Mouse (Mus musculus) adrenal gland, adult 10 weeks (tissue): ENCODE measurements around the gene Tmem63b. TPM values are rescaled to one million over a fixed set of nuclear protein-coding genes. Genes with fewer than 3 reads are reported as not detected.

Source experiments
- polyA plus RNA-seq: library from polyadenylated mRNA; stranded (reverse); fragments of 350-450 nt; fragmentation: Illumina TruSeq; extraction: RNeasy Lipid Tissue Mini Kit (QIAGEN cat#74804); gene quantifications from one replicate; pipeline ENCODE4 v1.2.3, GENCODE M21; 2014; ENCODE audit warnings: low read depth, low replicate concordance

The Tmem63b gene
- polyA plus RNA-seq = 6.7 TPM

DNA sequence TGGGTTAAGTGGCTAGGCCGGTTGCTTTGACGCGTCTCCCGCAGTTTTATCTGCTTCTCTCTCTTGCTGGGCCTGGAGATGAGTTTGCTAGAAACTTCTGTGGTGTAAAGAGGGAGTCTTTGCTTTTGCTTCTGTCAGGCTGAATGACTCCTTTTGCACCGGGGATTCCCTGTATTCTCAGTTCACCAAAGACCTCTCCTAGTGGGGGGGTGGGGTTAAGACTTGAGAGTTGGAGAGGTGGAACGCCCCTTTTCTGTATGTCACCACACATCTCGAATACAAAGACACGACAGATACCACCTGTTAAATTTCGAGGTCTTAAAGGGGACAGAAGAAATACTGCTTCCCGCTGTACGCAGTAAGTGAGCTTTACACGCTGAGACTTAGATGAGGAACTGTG lies at the start of gene Tmem63b:
Gene Tmem63b, minus strand, starts transcription at position 190 of the 400 bp plus-strand sequence.

DNA sequence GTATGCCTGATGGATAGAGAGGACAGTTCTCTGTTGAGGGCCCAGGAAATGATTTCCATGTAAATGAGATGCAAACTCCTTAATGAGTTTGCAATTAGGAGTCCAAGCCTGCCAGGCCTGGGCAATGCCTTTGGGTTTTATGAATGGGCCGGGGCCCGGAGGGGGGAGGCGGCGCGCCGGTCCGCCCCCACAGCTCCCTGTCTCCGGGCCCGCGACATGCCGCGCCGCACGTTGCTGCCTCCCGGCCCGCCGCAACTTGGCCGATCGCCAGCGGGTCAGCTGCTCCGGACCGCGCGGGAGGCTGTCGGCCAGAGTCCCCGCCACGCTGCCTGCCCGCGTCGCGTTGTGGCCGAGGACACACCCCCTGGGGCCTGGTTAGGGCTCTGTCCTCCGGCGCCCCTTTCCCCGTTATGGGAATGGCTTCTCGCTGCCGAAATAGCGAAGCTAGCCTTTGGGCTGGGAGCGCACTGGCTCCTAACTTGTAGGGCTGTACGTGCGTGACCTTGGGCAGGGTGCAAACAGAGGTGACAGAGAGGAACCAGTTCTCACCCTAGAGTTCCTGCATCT lies 47.1 kb upstream of the Tmem63b start, which contains the start of gene 1600014C23Rik:
Gene 1600014C23Rik, minus strand, starts transcription at position 110 of the 567 bp plus-strand sequence.

DNA sequence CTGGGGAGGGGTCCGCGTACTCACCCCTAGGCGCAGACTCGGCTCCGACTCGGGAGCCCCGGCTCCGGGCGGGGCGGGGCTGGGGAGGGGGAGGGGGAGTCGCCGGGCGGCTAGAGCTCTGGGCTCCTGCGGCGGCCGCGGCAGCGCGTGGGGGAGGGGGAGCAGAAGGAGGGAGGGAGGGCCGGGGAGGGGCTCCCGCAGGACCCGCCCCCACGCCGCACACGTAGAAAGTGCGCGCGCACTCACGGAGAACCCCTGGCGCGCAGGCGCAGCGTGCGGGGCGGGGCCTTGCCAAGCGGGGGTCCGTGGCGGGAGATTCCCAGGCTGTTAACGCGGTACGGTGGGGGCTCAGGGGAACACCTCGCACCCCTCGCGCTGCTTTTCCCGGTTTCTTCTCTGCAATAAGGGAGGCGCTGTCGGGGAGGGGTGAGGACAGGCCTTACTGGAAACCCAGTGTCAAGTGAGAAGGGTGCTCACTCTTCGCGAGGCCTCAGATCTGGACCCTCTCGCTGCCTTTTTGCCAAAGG lies 549 bp downstream of the Tmem63b start, which contains the start of gene Mrpl14:
Gene Mrpl14, plus strand, starts transcription at position 230 of the 527 bp plus-strand sequence.

DNA sequence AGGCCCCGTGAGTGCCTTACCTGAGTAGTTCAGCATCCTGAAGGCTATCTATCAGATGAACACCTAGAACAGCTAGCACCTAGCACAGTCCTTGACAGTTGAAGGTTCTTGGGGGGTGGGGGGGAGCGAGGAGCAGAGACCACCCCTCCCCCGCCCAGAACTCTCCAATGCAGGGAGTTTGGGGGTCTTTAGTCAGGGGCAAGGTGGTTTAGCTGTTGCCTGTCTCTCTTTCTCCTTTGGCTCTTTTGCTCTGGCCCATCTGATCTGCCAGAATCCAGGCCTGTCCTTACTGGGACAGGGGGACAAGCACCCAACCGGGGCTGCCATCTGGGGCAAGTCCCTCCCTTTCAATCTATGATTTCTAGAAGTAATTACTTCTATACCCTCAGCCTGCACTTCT lies 27.5 kb downstream of the Tmem63b start, which contains the start of gene Capn11:
Gene Capn11, minus strand, starts transcription at position 101 of the 400 bp plus-strand sequence.

Other genes starting within 250 kb of the Tmem63b start
- gene Spats1, start 211.5 kb downstream of the Tmem63b start, polyA plus RNA-seq = not detected
- 0.17 TPM for gene Aars2, start 180.1 kb downstream of the Tmem63b start, polyA plus RNA-seq
- gene Tcte1, start 163.5 kb downstream of the Tmem63b start, polyA plus RNA-seq = not detected
- gene Tmem151b, start 137.2 kb downstream of the Tmem63b start, polyA plus RNA-seq = not detected
- 0.64 TPM for gene Nfkbie, start 131.2 kb downstream of the Tmem63b start, polyA plus RNA-seq
- 3.1 TPM for gene Slc35b2, start 123.0 kb downstream of the Tmem63b start, polyA plus RNA-seq
- 2,931 TPM for gene Hsp90ab1, start 113.6 kb downstream of the Tmem63b start, polyA plus RNA-seq
- 20.3 TPM for gene Slc29a1, start 87.3 kb downstream of the Tmem63b start, polyA plus RNA-seq
- not detected for gene Mymx, start 84.8 kb downstream of the Tmem63b start, polyA plus RNA-seq
- gene Capn11, start 27.6 kb downstream of the Tmem63b start, polyA plus RNA-seq = 0.29 TPM
- gene Mrpl14, start 583 bp downstream of the Tmem63b start, polyA plus RNA-seq = 1.6 TPM
- gene 1600014C23Rik, start 46.9 kb upstream of the Tmem63b start, polyA plus RNA-seq = not detected